Mouse (Mus musculus) thymus, postnatal 25 days (tissue): ENCODE data around the gene Cd6.

ENCODE experiments used
- DNase-seq: peaks from one replicate; pipeline ENCODE4 v3.0.0; 2022

Gene Cd6

DNA sequence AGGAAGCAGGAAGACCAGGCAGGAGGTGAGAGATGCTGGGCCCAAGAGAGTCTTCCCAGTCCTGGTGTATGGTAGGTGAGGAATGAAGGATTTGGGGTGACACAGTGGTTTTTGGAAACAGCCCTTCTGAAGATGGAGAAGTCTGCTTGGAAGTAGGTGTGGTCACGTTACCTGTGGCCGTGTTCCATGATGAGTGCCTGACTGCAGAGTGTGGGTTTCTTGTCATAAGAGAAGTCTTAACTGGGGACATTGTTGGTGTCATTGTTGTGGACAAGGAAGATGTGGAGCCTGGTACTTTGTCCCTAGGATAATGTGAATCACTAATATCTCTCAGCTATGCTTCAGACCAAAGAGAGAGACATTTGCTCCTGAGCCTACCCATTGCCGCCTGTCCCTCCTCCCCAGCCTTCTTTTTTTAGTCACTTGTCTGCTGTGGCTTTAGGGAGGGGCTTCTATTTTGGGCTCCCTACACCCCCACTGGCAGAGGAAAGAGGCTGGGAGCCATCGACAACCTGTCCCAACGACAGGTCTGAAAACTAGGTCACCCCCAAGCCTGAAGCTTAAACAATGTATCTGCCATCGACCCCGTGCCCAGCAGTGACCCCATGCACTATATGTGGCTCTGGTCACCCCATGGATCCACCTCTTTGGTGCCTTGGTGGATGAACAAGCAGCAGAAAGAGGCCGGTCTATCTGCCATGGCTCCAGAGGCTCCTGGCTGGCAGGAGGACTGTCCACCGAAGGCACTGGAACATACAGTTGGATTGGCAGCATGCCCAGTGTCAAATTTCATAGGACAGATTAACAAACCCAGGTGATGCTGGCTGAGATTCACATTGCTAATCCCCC, 69.7 kb downstream of the Cd6 start:
- DNase-seq, result peak; percentile 65

GRCm38 (mm10) chr19:10759525-10759924, 70.3 kb downstream of the Cd6 start:
- no peak for DNase-seq

DNA sequence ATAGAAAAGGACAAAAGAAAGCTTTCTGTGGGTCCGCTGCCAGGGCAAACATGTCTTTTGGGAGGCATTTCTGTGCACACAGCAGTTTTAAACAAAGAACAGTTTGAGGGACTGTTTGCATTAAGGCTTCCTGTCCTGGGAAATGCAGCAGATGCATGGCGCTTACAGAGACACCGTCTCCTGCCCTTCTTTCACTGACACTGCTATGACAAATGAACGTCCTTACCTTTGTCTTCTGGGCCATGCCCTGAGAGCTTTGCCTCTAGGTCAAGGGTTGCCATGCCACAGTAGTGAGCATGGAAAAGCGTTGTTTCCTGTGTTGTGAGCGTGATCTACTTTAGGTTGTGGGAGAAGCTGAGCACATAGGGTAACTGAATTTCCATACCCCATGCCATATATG, 71.2 kb downstream of the Cd6 start:
- no peak for DNase-seq

DNA sequence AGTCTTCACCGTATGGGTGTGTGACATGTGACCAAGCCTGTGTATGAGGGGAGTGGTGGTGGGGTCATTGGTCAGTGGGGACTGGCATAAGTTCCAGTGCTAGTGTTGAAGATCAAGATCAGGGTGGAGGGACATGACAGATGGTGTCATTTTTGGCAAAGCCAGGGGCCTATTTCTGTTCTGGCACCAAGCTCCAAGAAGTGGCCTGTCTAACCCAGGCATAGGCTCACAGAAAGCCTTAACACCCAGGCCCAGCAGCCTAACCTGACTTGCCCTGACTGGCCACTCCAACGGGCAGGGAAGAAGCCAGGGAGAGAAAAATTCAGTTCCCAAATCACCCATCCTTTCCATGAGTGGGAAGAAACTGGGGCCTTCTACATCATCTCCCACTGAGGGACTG, 72.3 kb downstream of the Cd6 start:
- DNase-seq, result no peak

GRCm38 (mm10) chr19:10757125-10757524, 72.7 kb downstream of the Cd6 start:
- no peak for DNase-seq

DNA sequence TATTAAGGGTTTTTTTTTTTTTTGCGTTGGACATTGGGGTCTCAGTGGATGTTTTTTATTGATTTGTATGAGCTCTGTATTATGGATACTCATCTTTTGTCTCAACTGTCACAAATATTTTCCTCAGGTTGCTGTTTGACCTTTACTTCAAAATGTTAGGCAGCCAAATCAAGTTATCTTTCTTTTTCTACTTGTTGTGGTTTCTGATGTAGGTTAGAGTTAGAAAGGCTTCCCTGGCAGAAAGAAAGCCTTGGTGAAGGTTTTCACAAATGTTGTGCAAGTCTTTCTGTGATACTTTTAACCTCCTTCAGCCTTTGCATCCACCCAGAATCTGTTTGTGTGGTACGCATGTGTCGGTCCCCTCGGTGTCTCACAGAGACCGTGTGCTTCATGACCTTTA, 77.2 kb downstream of the Cd6 start:
- DNase-seq, result no peak

DNA sequence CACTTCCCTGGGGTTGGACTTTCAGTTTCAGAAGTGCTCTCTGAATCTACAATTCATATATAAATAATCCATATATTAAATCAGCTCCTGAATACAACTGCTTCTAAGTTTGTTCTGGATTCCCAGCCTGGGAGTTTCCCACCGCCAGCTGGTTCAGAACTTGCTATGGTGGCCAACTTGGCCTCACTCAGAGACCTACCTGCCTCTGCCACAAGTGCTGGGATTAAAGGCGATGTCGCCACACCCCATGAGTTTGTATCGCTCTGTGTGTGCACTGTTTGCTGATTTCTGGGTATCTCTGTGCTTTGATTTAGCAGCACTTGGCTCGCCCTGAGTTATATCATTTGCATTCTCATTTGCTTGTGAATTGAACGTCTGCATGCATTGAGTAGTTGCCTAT, 77.8 kb downstream of the Cd6 start:
- DNase-seq, result no peak

GRCm38 (mm10) chr19:10751607-10752006, 78.3 kb downstream of the Cd6 start:
- DNase-seq, result peak; percentile 60

DNA sequence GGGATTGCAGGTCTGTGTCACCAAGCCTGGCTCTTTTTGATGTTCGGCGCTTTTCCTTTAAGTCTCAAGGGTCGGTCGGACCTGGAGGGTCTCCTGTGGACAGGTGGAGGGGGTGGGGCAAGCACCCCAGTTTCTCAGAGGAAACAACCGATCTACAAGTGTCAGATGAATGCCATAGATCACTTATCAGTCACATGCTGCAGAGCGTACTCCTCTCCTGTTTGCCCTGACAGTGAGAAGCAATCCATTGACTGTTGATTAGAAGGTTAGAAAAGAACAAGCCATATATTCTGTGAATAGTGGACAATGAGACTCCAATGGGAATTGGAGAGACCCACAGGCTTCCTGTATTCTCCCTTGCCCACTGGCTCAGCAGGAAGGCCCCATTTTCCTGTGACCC, 79.7 kb downstream of the Cd6 start:
- no peak for DNase-seq

GRCm38 (mm10) chr19:10749295-10749694, 80.6 kb downstream of the Cd6 start:
- no peak for DNase-seq

GRCm38 (mm10) chr19:10748401-10749102, 81.3 kb downstream of the Cd6 start:
- DNase-seq, result no peak

DNA sequence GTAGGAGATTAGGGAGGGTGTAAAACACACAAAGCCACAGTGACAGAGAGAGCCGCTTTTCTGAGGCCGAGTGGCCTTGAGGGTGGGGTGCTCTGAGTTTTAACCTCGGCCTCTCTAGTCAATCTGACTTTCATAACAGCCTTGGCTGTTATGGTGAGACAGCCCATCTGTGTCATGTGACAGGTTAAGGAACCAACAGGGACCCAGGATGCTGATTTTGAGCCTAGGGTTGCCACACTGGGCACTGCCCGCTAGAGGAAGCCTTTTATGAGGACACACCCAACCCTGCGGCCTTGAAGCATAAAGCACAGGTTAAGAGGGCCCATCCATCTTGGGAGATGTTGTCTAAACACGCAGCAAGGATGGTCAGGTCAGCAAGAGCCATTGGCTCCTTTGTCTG, 82.1 kb downstream of the Cd6 start:
- no peak for DNase-seq

- DNase-seq, result no peak
These were observed 82.7 kb downstream of the Cd6 start for GRCm38 (mm10) chr19:10747182-10747581.

DNA sequence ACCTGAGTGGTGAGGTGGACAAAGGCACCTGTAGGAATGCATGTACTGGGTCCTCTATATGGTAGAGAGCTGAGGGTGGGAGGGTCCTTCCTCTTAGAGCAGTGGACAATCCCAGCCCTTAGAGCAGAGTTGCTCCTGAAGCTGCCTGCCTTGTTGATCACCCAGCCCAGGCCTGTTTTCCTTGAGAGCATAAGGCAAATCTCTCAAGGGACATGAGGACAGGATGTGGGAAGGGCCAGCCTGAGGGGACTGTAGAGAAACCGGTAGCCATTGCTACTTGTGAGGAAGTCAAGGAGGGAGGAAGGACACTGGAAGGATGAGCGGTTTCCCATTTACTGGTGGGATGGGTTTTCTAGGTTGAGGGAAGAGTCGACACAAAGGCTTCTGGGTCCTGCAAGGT, 87.3 kb downstream of the Cd6 start:
- DNase-seq, result no peak

DNA sequence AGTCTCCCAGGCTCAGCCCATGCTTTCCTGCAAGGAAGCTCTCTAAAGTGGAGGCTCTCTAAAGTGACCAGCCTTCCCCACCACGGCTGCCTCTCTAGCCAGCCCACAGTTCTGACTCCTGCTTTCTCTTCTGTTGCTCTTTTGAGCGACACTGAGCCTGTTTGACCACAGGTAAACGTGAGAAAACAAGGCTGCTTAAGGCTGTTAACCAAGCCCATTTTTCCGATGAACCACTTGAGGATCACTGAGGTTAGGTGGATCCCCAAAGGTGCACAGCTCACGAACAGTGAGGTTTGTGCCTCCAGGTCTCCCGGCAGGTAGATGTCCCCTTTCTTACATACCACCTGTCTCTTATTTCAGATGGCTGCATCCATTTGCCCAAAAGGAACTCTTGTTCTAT, 87.7 kb downstream of the Cd6 start:
- DNase-seq, result no peak

- DNase-seq, result peak; percentile 81
These were observed 89.0 kb downstream of the Cd6 start for GRCm38 (mm10) chr19:10740641-10741440.

DNA sequence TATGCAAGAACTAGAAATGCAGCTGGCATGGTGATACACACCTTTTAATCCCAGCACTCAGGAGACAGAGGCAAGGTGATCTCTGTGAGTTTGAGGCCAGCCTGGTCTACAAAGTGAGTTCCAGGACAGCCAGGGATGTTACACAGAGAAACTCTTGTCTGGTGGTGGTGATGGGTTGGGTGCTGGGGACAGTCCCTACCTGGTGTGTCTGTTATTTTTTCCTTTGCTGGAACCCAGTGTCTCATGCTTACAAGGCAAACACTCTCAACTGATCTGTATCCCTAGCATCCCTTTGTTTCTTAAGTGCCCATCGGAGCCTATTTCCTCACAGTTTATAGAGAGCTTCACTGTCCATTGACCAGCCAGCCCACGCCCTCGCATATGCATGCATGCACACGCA, 89.9 kb downstream of the Cd6 start:
- DNase-seq, result no peak
